Mouse (Mus musculus) liver, embryonic 14.5 days (tissue): ENCODE measurements around the gene Rassf3.

Experiments
- CTCF ChIP-seq: IDR thresholded peaks from 2 replicates; pipeline ENCODE4 v1.5.1; 2016; ENCODE audit warnings: antibody characterized with exemption, low read depth, control low read depth
- EP300 ChIP-seq: IDR thresholded peaks from 2 replicates; pipeline ENCODE4 v1.6.1; 2016; ENCODE audit warnings: antibody characterized with exemption, low read depth

GRCm38 (mm10) chr10:121467792-121468191, 8.4 kb downstream of the Rassf3 start:
- TF ChIP-seq EP300 (no peak), CTCF (no peak)
